Mouse (Mus musculus) liver, adult 2 months (tissue): ENCODE data around the gene Mettl9.

Experiments
- CTCF ChIP-seq: fragments of 200-500 bp; IDR thresholded peaks from 2 replicates; pipeline ENCODE4 v1.5.1; 2011; ENCODE audit warnings: low read depth, low read length, control low read depth
- POLR2A ChIP-seq: fragments of 200-500 bp; IDR thresholded peaks from 2 replicates; pipeline ENCODE4 v1.6.1; 2011; ENCODE audit warnings: low read length, control low read depth; ENCODE audit not compliant: insufficient read depth; ENCODE audit errors: extremely low read depth

DNA sequence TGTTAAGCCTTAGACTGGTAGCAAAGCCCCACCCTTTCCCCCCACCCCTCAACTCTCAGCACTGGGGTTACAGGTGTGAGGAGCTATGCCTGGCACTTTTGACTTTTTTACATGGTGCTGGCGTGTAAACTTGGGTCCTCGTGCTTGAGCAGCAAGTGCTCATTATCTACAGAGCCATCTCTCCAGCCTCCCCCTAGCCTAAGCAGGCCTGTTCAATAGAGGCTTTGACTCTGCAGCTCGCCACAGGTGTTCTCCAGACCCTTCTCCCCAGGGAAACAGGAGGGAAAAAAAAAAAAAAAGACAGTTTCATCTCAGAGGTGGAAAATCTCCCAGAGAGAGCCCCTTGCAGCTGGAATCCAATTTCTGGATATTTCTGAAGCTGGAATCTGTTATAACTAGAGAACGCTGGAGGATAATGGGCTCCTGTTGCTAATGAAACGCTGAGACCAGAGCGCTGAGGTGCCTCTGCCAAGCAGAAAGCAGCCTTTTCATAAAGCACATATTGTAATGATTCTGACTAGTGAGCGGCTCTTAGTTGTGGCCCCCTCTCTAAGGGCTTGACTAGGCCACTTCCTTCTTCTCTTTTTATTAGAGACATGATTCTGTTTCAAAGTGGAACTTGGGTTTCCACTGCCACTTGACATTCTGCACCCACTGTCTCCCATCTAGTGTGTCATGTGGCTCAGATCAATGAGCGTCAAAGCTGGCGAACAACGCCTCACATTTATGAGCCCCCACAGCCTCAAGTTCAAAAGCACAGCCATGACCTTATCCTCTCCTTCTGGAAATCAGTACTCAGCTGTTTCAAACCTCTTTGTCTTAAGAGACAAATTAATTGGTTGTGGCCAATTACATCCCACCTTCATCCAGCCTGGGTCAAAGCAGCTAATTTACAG lies 22.2 kb upstream of the Mettl9 start:
- TF ChIP-seq CTCF (no peak), POLR2A (no peak)
